ENCODE assay signal across 8 mouse cellular contexts in the genomic region with DNA sequence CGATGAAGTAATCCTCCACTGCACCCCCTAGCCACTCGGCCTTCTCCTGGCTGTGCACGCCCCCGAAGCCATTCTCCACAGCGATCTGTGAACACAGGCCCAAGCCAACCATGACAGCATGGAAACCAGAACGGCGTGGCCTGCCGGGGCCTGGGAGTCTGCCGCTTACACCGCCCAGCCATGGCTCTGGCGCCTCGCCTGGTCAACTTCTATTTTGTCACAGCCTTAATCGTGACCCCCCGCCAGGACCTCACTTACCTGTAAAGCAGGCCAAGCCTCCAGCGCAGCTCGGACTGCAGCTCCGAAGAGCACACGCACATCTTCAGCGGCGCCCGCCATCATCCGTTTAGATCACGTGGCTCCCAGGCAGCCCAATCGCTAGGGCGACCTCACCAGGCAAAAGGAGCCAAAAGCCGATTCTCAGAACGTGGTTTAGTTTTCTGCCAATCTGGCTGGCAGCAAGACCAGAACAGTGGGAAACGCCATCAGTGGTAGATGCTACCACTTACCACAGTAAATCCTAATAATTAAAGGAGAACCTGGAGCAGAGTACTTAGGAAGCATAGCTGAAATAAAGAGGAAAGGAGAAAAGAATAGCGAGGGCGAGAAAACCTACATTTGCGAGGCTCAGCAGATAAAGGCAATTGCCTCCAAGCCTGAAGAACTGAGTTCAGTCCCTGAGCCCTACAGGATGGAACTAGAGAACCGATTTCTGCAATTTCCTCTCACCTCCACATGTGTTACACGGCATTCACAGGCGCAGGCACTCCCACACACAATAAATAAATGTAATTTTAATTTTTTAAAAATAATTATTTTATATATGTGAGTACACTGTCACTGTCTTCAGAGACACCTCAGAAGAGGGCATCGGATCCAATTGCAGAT. TPM values are rescaled to one million over a fixed set of nuclear protein-coding genes. Genes with fewer than 3 reads are reported as not detected.
DNase-seq lines count a peak whose midpoint lies in the region; ATAC-seq lines count a peak whose summit lies in the region.

A gene (minus strand): TSS at position 373 of the 888 bp plus-strand sequence.

- H3K4me3 ChIP-seq in embryonic facial prominence, embryonic 11.5 days (ENCODE audit: low read depth, low read length), result peak within 1 kb of the TSS; percentile 61
- H3K4me3 ChIP-seq in limb, embryonic 10.5 days, result peak within 1 kb of the TSS; percentile 69
- H3K4me3 ChIP-seq in midbrain, embryonic 13.5 days (replicated peaks), result peak within 1 kb of the TSS; percentile 65

- 27% methylated on average over 35 of the region's 35 CpGs for WGBS in embryonic facial prominence, embryonic 11.5 days
- 24% methylated on average over 35 of the region's 35 CpGs for WGBS in limb, embryonic 10.5 days
- 30% methylated on average over 35 of the region's 35 CpGs for WGBS in midbrain, embryonic 13.5 days

- peak within 1 kb of the TSS; percentile 37 for H3K4me2 ChIP-seq in embryonic facial prominence, embryonic 11.5 days (ENCODE audit: low read depth, low read length)
- peak within 1 kb of the TSS; percentile 60 for H3K4me2 ChIP-seq in midbrain, embryonic 13.5 days (replicated peaks)

- DNase-seq in urinary bladder, adult 18-20 months (ENCODE audit: low spot score in 2 of 2), result peak; percentile 26 to 54
- DNase-seq in urinary bladder, postnatal 10 days (ENCODE audit: low spot score), result no peak
- DNase-seq in embryonic facial prominence, embryonic 11.5 days (ENCODE audit: low spot score), result peak; percentile 84
- DNase-seq in kidney, adult 11 months, result peak; percentile 70
- peak; percentile 69 for DNase-seq in limb, embryonic 10.5 days (ENCODE audit: low spot score)
- peak; percentile 49 to 54 for DNase-seq in spleen, adult 18-20 months

- no peaks in the 10 kb centered on the region for H3K27me3 ChIP-seq in embryonic facial prominence, embryonic 11.5 days (ENCODE audit: control insufficient read depth, insufficient read depth, low read length)
- peaks cover 46% of the 10 kb centered on the region for H3K27me3 ChIP-seq in limb, embryonic 10.5 days (ENCODE audit: low read depth, poor library complexity, severe bottlenecking)
- H3K27me3 ChIP-seq in midbrain, embryonic 13.5 days, result peaks cover 3% of the 10 kb centered on the region; the same call in 1 of the 2 replicates

- no peaks in the 10 kb centered on the region for H3K9me3 ChIP-seq in embryonic facial prominence, embryonic 11.5 days (replicated peaks; ENCODE audit: control insufficient read depth, low read length)
- H3K9me3 ChIP-seq in limb, embryonic 10.5 days (replicated peaks), result no peaks in the 10 kb centered on the region
- no peaks in the 10 kb centered on the region for H3K9me3 ChIP-seq in midbrain, embryonic 13.5 days

- no peaks in the 10 kb centered on the region for H3K36me3 ChIP-seq in embryonic facial prominence, embryonic 11.5 days (replicated peaks; ENCODE audit: control insufficient read depth, insufficient read depth, low read depth, low read length)
- peaks cover 8% of the 10 kb centered on the region for H3K36me3 ChIP-seq in limb, embryonic 10.5 days
- no peaks in the 10 kb centered on the region for H3K36me3 ChIP-seq in midbrain, embryonic 13.5 days

- H3K27ac ChIP-seq in embryonic facial prominence, embryonic 11.5 days (replicated peaks; ENCODE audit: low read depth, low read length), result no peak within 1 kb of the TSS
- peak within 1 kb of the TSS; percentile 84 for H3K27ac ChIP-seq in limb, embryonic 10.5 days
- H3K27ac ChIP-seq in midbrain, embryonic 13.5 days, result no peak within 1 kb of the TSS; the same call in 1 of the 2 replicates

- peak within 1 kb of the TSS; percentile 67 for H3K9ac ChIP-seq in embryonic facial prominence, embryonic 11.5 days (replicated peaks; ENCODE audit: low read length)
- peak within 1 kb of the TSS; percentile 71 for H3K9ac ChIP-seq in midbrain, embryonic 13.5 days (replicated peaks)

- H3K4me1 ChIP-seq in embryonic facial prominence, embryonic 11.5 days (ENCODE audit: control insufficient read depth, insufficient read depth, low read length), result no peaks in the 10 kb centered on the region
- no peaks in the 10 kb centered on the region for H3K4me1 ChIP-seq in limb, embryonic 10.5 days
- H3K4me1 ChIP-seq in midbrain, embryonic 13.5 days (replicated peaks), result peaks cover 10% of the 10 kb centered on the region

- peak; percentile 86 for ATAC-seq in embryonic facial prominence, embryonic 11.5 days (replicated peaks; ENCODE audit: insufficient number of reproducible peaks, low FRiP score, low TSS enrichment, low read depth)
- peak; percentile 95 for ATAC-seq in granulocyte monocyte progenitor cell, adult 5-6 weeks (replicated peaks; ENCODE audit: poor library complexity, severe bottlenecking)
- ATAC-seq in midbrain, embryonic 13.5 days, result peak; percentile 95

RNA-seq across cellular contexts. Expression of the gene that starts here (rescaled TPM):
- 48.4 and 52.9 TPM in 2 replicates for polyA plus RNA-seq in embryonic facial prominence, embryonic 11.5 days (2014; fragmentation: Nextera tagmentation; extraction: Ambion mirVana)
- total RNA-seq in granulocyte monocyte progenitor cell, adult 5-6 weeks (2014; fragmentation: Nextera tagmentation), result 27.9 and 51.3 TPM in 2 replicates
- 40.8 and 50.2 TPM in 2 replicates for total RNA-seq in granulocyte monocyte progenitor cell, adult 5-6 weeks (2017)
- polyA plus RNA-seq in limb, embryonic 10.5 days (2016; fragmentation: Nextera tagmentation; extraction: Ambion mirVana), result 59.1 and 68.9 TPM in 2 replicates
- 34.8 and 38.3 TPM in 2 replicates for polyA plus RNA-seq in midbrain, embryonic 13.5 days (2015; fragmentation: Nextera tagmentation; extraction: Ambion mirVana)
